Mouse (Mus musculus) bone marrow macrophage, adult 2 months (primary cell): Measurements from ENCODE around the gene Arsg.

Experiments used
- CTCF ChIP-seq: IDR thresholded peaks from 2 replicates; pipeline ENCODE4 v1.5.1; 2012; ENCODE audit warnings: low read depth, mild to moderate bottlenecking, low read length, moderate library complexity
- POLR2A ChIP-seq: IDR thresholded peaks from 2 replicates; pipeline ENCODE4 v1.6.1; 2012; ENCODE audit warnings: mild to moderate bottlenecking, low read depth, low read length, borderline replicate concordance

DNA sequence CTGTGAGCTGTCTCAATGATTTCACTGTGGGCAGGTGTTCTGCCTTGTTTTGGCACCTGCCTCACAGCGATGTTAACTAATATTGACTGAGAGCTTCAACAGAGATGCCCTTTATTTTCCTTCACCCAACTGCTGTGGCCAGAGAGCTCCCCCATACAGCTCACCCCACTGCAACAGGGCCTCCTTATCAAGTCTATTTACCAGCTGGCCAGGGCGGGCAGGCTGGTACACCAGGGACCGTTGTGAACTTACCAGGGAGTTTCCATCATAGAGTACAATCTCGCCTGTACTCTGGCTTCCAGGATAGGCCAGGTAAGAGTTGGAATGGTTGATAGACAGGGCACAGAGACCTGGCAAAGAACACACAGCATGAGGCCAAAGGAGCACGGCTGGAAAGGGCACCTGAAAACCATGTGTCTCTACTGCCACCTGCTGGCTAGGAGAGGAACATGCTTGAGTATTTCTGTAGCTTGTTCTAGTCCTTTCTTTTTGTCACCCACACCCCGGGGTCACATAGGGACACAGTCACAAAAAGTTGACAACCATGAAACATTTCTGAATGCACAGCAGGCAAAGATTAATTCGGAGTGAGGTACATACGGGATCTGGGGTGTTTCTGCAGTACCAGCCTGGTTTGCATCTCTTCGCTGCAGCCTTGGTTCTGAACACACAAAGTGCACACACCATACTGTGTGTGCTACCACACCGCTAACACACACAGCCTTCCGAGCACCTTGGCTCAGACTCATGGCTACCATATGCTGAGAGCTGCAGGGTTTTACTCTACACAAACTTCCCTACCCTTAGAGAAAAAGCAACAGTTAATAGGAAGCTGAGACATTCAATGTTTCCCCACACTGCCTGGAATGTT, 111.9 kb downstream of the Arsg start:
- TF ChIP-seq CTCF (peak; percentile 69), POLR2A (no peak)
